Mouse (Mus musculus) embryo, embryonic 9.5 days (tissue): ENCODE data around the gene Fam170b.

ENCODE experiments used
- DNase-seq: peaks from one replicate; pipeline ENCODE4 v3.0.0-alpha.2; 2017; ENCODE audit errors: extremely low spot score

Gene Fam170b

GRCm38 (mm10) chr14:32827994-32828650 is 5.6 kb upstream of the Fam170b start:
- no peak for DNase-seq

GRCm38 (mm10) chr14:32835181-32835580 is 1.4 kb downstream of the Fam170b start:
- DNase-seq = no peak

- DNase-seq = no peak
Measured at GRCm38 (mm10) chr14:32835596-32835995, 1.8 kb downstream of the Fam170b start.

GRCm38 (mm10) chr14:32836191-32836590 is 2.4 kb downstream of the Fam170b start:
- no peak for DNase-seq

- no peak for DNase-seq
Measured at GRCm38 (mm10) chr14:32842052-32842451, 8.3 kb downstream of the Fam170b start.

GRCm38 (mm10) chr14:32854059-32854458 is 20.3 kb downstream of the Fam170b start:
- DNase-seq = no peak

- DNase-seq = no peak
Measured at GRCm38 (mm10) chr14:32856246-32856645, 22.5 kb downstream of the Fam170b start.

- peak; percentile 68 for DNase-seq
Measured at GRCm38 (mm10) chr14:32856681-32857328, 23.0 kb downstream of the Fam170b start, which contains the start of gene Vstm4. Gene Vstm4 (plus strand): TSS chr14:32856756.

GRCm38 (mm10) chr14:32858361-32858760 is 24.6 kb downstream of the Fam170b start:
- no peak for DNase-seq

GRCm38 (mm10) chr14:32858941-32859510 is 25.3 kb downstream of the Fam170b start:
- no peak for DNase-seq

- no peak for DNase-seq
Measured at GRCm38 (mm10) chr14:32859831-32860569, 26.2 kb downstream of the Fam170b start.

- DNase-seq = peak; percentile 19
Measured at GRCm38 (mm10) chr14:32861149-32861581, 27.4 kb downstream of the Fam170b start.

GRCm38 (mm10) chr14:32861656-32862055 is 27.9 kb downstream of the Fam170b start:
- no peak for DNase-seq

- no peak for DNase-seq
Measured at GRCm38 (mm10) chr14:32865331-32865730, 31.6 kb downstream of the Fam170b start.

GRCm38 (mm10) chr14:32871963-32872362 is 38.2 kb downstream of the Fam170b start:
- DNase-seq = no peak

- DNase-seq = no peak
Measured at GRCm38 (mm10) chr14:32877549-32877948, 43.8 kb downstream of the Fam170b start.

GRCm38 (mm10) chr14:32880332-32880731 is 46.6 kb downstream of the Fam170b start:
- no peak for DNase-seq

- no peak for DNase-seq
Measured at GRCm38 (mm10) chr14:32881693-32882092, 47.9 kb downstream of the Fam170b start.
